Mouse (Mus musculus): ENCODE data around the gene Nrxn1. TPM values are rescaled to one million over a fixed set of nuclear protein-coding genes. Genes with fewer than 3 reads are reported as not detected.

Nrxn1 gene
- polyA plus RNA-seq, 1 experiment from 2014 or later = 2.1 TPM

DNA sequence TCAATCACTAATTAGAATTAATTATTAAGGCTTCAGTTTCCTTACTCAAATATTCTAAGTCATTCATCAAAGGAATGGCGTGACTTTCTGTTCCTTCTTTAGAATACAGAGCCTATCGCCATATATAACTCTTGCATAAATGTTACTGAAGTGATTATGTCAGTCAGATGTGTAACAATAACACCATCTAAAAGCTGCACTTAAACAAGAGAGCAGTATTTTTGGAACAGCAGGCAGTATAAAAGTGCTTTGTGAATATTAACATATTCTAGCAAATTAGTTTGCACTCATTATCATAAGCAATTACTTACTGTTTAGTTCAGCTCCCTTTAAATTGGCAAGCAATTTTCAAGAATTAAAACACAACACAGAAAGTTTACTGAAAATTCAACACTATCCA lies 716.3 kb downstream of the Nrxn1 start:
- Histone ChIP-seq H3K4me3 (ENCODE audit: low read length) (no peak overlapping the region), H3K4me1 (ENCODE audit: control insufficient read depth, insufficient read depth, low read length) (no peaks in the 10 kb centered on the region)
- 83% methylated on average over 2 of the region's 2 CpGs for WGBS

DNA sequence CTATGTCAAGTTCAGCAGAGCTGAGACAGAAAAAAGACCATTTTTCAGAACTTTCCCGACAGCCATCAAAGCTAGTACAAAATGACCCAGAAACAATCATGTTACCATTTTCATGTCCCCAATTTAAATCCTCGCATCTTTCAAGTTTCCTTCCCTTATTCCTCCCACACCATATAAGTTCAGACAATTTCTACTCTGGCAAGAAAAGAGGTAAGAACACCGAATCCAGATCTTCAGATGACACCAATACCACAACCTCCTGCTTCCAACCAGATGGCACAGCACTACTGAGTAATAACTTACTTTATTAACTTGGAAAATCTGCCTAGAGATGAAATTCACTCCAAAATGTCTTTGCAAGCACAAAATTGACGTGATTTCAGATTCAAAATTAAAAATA lies 730.7 kb downstream of the Nrxn1 start:
- no peaks in the 10 kb centered on the region for H3K9me3 ChIP-seq (ENCODE audit: control insufficient read depth, low read length)
- H3K36me3 ChIP-seq (ENCODE audit: control insufficient read depth, insufficient read depth, low read length) = no peaks in the 10 kb centered on the region
- no peak overlapping the region for H3K4me3 ChIP-seq (ENCODE audit: low read length)
- H3K4me1 ChIP-seq (ENCODE audit: control insufficient read depth, insufficient read depth, low read length) = no peaks in the 10 kb centered on the region
- H3K9ac ChIP-seq (ENCODE audit: low read depth, low read length) = no peak overlapping the region
- no peaks in the 10 kb centered on the region for H3K27me3 ChIP-seq (replicated peaks; ENCODE audit: control insufficient read depth, insufficient read depth, low read length)
- no peak overlapping the region for H3K4me2 ChIP-seq (ENCODE audit: low read depth, low read length)
- H3K27ac ChIP-seq (ENCODE audit: low read length) = no peak overlapping the region
- ATAC-seq = no peak
- 83% methylated on average over 4 of the region's 4 CpGs for WGBS

More for the DNA sequence above, 716.3 kb downstream of the Nrxn1 start:
- H3K9me3 ChIP-seq (ENCODE audit: control insufficient read depth, low read length) = no peaks in the 10 kb centered on the region
- ATAC-seq = no peak
- no peaks in the 10 kb centered on the region for H3K27me3 ChIP-seq (replicated peaks; ENCODE audit: control insufficient read depth, insufficient read depth, low read length)
- H3K4me2 ChIP-seq (ENCODE audit: low read depth, low read length) = no peak overlapping the region
- no peak overlapping the region for H3K9ac ChIP-seq (ENCODE audit: low read depth, low read length)
- H3K36me3 ChIP-seq (ENCODE audit: control insufficient read depth, insufficient read depth, low read length) = no peaks in the 10 kb centered on the region
- no peak overlapping the region for H3K27ac ChIP-seq (ENCODE audit: low read length)

DNA sequence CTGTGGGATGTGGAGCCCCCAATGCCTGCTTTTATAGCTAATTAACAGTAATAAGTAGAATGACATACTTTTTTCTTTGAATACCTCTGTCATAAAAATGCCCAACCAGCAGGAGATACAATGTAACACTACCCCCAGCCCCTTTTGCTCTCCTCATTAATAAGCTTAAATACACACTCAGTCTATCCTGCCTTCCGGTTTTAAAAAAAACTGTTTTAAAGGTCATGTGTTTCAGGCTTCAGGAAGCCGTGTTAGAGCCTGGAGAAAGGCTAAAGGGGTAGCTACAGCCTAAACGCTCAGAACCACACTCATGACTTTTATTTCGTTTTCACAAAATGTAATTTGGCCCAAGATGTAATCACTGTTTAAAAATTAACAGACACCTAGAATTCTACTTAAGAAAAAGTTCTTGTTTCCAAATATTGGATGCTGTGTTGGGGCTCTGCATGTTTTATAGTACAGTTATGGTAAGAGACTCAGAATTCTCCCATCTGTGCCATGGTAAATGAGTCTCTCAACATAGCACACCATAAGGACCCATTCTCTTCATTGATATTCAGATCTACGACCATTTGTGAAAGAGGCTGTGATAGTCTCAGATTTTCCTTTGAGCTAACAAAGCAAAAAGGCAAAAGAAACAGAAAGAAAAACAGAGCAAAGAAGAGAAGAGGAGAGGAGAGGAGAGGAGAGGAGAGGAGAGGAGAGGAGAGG lies 743.3 kb downstream of the Nrxn1 start:
- Histone ChIP-seq H3K9ac (ENCODE audit: low read depth, low read length) (no peak overlapping the region), H3K9me3 (ENCODE audit: control insufficient read depth, low read length) (no peaks in the 10 kb centered on the region), H3K4me1 (ENCODE audit: control insufficient read depth, insufficient read depth, low read length) (no peaks in the 10 kb centered on the region), H3K4me3 (ENCODE audit: low read length) (no peak overlapping the region), H3K36me3 (ENCODE audit: control insufficient read depth, insufficient read depth, low read length) (no peaks in the 10 kb centered on the region), H3K4me2 (ENCODE audit: low read depth, low read length) (no peak overlapping the region), H3K27me3 (replicated peaks; ENCODE audit: control insufficient read depth, insufficient read depth, low read length) (no peaks in the 10 kb centered on the region), H3K27ac (ENCODE audit: low read length) (no peak overlapping the region)
- no peak for ATAC-seq
- 68% methylated on average over 5 of the region's 5 CpGs for WGBS

DNA sequence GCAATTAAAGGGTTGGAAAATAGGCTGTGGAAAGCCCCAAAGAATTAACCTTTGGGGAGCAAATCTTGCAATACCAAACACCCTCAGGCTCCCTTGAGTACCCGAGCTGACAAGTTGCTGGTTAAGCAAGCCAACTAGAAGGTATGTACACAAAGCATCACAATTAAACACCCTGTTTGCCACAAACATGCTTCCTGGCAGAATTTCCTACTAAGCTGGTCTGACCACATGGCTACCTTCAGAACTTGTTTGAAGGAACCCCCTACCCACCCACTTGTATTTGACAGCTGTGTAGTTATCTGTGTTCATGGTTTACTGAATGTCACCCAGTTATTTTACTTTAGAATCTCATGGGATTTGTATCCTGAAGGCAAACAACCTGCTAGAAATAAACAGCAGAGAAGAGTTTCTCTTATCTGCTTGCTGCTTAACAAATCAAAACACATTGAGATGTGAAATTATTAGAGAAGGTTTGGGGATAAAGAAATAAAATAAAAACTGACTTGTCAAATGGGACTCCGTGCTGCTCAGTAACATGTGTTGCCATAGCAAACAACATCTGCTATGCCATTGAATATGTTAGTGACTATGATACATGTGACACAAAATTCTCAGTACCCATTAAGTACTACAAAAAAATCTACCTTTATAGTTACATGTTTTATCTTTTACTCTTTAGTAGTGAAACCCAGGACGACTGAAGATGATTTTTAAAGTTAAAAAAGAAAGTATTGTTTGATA lies 746.0 kb downstream of the Nrxn1 start:
- 57% methylated on average over 3 of the region's 3 CpGs for WGBS
- no peaks in the 10 kb centered on the region for H3K36me3 ChIP-seq (ENCODE audit: control insufficient read depth, insufficient read depth, low read length)
- H3K27me3 ChIP-seq (replicated peaks; ENCODE audit: control insufficient read depth, insufficient read depth, low read length) = no peaks in the 10 kb centered on the region
- no peaks in the 10 kb centered on the region for H3K9me3 ChIP-seq (ENCODE audit: control insufficient read depth, low read length)
- no peaks in the 10 kb centered on the region for H3K4me1 ChIP-seq (ENCODE audit: control insufficient read depth, insufficient read depth, low read length)
- H3K9ac ChIP-seq (ENCODE audit: low read depth, low read length) = no peak overlapping the region
- no peak for ATAC-seq
- H3K27ac ChIP-seq (ENCODE audit: low read length) = no peak overlapping the region
- no peak overlapping the region for H3K4me2 ChIP-seq (ENCODE audit: low read depth, low read length)
- H3K4me3 ChIP-seq (ENCODE audit: low read length) = no peak overlapping the region

DNA sequence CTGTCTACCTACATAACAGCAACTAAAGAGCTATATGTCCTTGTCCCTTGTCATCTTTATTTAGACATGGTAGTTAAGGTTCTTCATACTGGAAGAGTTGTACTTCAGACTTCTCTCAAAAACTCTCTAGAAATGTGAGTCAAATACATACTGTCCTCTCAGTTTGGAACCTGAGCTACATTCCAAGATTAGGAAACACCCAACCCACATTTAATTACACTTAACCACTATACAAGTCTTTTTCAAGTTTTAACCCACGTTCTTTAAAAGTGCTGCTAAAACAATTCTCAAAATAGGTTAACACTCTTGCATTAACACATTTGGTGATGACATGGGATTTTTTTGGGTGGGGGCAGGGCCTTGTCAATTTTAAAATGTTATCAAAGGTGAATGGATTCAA lies 759.4 kb downstream of the Nrxn1 start:
- Histone ChIP-seq H3K9me3 (ENCODE audit: control insufficient read depth, low read length) (no peaks in the 10 kb centered on the region), H3K4me3 (ENCODE audit: low read length) (no peak overlapping the region), H3K36me3 (ENCODE audit: control insufficient read depth, insufficient read depth, low read length) (no peaks in the 10 kb centered on the region), H3K4me1 (ENCODE audit: control insufficient read depth, insufficient read depth, low read length) (no peaks in the 10 kb centered on the region), H3K9ac (ENCODE audit: low read depth, low read length) (no peak overlapping the region), H3K4me2 (ENCODE audit: low read depth, low read length) (no peak overlapping the region), H3K27ac (ENCODE audit: low read length) (no peak overlapping the region), H3K27me3 (replicated peaks; ENCODE audit: control insufficient read depth, insufficient read depth, low read length) (no peaks in the 10 kb centered on the region)
- no peak for ATAC-seq
- 80% methylated on average over 1 of the region's 1 CpGs for WGBS

DNA sequence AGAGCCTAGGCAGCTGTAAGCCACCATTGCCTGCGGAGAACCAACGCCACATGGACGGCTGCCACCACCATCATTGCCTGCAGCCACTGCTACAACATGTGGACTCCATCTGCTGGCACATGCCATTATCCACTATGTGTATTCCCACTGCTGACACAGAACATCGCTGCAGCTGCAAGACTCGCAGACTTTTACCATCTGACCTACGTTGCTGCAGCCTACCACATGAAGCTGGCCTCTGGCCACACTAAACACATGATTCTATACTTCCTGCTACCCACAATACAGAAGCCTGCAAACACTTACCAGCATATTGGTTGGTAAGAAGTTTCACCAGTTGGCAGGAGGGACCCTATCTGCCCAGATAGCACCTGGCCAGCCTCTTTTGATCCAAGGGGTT lies 769.2 kb downstream of the Nrxn1 start:
- WGBS = 89% methylated on average over 6 of the region's 6 CpGs
- Histone ChIP-seq H3K27me3 (replicated peaks; ENCODE audit: control insufficient read depth, insufficient read depth, low read length) (no peaks in the 10 kb centered on the region), H3K4me3 (ENCODE audit: low read length) (no peak overlapping the region)

DNA sequence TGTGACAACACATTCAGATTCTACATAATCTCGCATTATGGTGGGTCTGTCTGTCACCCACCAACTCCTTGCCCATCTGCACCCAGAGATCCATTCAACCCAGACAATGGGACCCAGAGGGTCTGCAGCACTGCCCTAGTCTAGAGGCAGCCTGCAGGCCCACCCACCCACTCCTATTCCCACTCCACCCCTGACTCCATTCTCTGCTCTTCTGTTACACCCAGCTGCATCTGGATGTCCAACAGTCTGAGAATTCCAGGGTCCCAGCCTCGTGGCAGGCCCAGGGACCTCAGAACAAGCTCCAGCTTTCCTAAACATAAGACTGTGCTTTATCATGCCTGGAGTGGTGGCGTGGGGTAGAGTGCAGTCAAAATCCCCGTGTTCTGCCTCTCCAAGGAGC lies 820.6 kb downstream of the Nrxn1 start:
- H3K4me1 ChIP-seq (ENCODE audit: control insufficient read depth, insufficient read depth, low read length) = no peaks in the 10 kb centered on the region
- no peaks in the 10 kb centered on the region for H3K9me3 ChIP-seq (ENCODE audit: control insufficient read depth, low read length)
- H3K9ac ChIP-seq (ENCODE audit: low read depth, low read length) = no peak overlapping the region
- no peak overlapping the region for H3K4me2 ChIP-seq (ENCODE audit: low read depth, low read length)
- no peaks in the 10 kb centered on the region for H3K36me3 ChIP-seq (ENCODE audit: control insufficient read depth, insufficient read depth, low read length)
- no peak overlapping the region for H3K4me3 ChIP-seq (ENCODE audit: low read length)
- H3K27ac ChIP-seq (ENCODE audit: low read length) = no peak overlapping the region
- WGBS = 61% methylated on average over 4 of the region's 4 CpGs
- ATAC-seq = no peak
- no peaks in the 10 kb centered on the region for H3K27me3 ChIP-seq (replicated peaks; ENCODE audit: control insufficient read depth, insufficient read depth, low read length)

More for the DNA sequence above, 769.2 kb downstream of the Nrxn1 start:
- no peaks in the 10 kb centered on the region for H3K4me1 ChIP-seq (ENCODE audit: control insufficient read depth, insufficient read depth, low read length)
- H3K27ac ChIP-seq (ENCODE audit: low read length) = no peak overlapping the region
- ATAC-seq = no peak
- H3K36me3 ChIP-seq (ENCODE audit: control insufficient read depth, insufficient read depth, low read length) = no peaks in the 10 kb centered on the region
- H3K9me3 ChIP-seq (ENCODE audit: control insufficient read depth, low read length) = no peaks in the 10 kb centered on the region
- no peak overlapping the region for H3K4me2 ChIP-seq (ENCODE audit: low read depth, low read length)
- H3K9ac ChIP-seq (ENCODE audit: low read depth, low read length) = no peak overlapping the region

DNA sequence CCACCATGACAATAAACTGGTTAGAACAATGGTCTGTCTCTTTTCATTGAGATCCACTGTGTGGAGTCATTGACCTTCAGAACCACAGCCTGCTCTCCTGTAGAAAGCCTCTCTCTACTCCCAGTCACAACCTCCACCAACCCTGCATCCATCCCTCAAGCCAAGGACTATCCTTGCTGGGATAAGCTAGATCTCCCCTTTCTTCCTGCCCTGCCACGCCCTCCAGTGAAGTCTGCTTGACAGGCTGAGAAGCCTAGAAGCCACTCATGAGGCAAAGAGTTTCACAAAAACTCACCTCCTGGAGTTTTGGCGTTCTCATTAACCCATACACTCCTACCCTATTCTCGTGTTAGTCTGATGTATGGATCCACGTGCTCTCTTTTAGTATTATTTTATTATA lies 821.7 kb downstream of the Nrxn1 start:
- H3K4me1 ChIP-seq (ENCODE audit: control insufficient read depth, insufficient read depth, low read length) = no peaks in the 10 kb centered on the region
- no peaks in the 10 kb centered on the region for H3K36me3 ChIP-seq (ENCODE audit: control insufficient read depth, insufficient read depth, low read length)
- WGBS = 33% methylated on average over 4 of the region's 4 CpGs
- H3K27me3 ChIP-seq (replicated peaks; ENCODE audit: control insufficient read depth, insufficient read depth, low read length) = no peaks in the 10 kb centered on the region
- no peak for ATAC-seq
- H3K4me3 ChIP-seq (ENCODE audit: low read length) = no peak overlapping the region
- no peak overlapping the region for H3K27ac ChIP-seq (ENCODE audit: low read length)
- H3K9me3 ChIP-seq (ENCODE audit: control insufficient read depth, low read length) = no peaks in the 10 kb centered on the region
- H3K4me2 ChIP-seq (ENCODE audit: low read depth, low read length) = no peak overlapping the region
- H3K9ac ChIP-seq (ENCODE audit: low read depth, low read length) = no peak overlapping the region

DNA sequence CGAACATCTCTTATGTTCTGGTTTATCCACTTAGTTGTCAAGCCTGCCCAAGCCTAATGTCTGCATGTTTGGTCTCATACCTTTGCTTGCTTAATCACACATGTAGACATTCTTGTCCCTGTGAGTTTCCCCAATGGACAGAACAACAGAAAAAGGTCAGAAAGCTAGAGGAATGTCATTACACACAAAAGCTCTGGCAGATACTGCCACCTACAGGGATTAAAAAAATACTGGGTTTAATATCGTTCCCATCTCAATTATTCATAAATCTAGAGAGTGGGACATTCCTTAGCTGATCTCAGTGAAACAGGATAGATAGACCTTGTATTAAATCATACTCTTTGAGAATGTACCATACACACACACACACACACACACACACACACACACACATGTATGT lies 823.7 kb downstream of the Nrxn1 start:
- H3K9ac ChIP-seq (ENCODE audit: low read depth, low read length) = no peak overlapping the region
- H3K4me1 ChIP-seq (ENCODE audit: control insufficient read depth, insufficient read depth, low read length) = no peaks in the 10 kb centered on the region
- no peak overlapping the region for H3K4me3 ChIP-seq (ENCODE audit: low read length)
- no peak overlapping the region for H3K27ac ChIP-seq (ENCODE audit: low read length)
- ATAC-seq = no peak
- no peaks in the 10 kb centered on the region for H3K9me3 ChIP-seq (ENCODE audit: control insufficient read depth, low read length)
- H3K36me3 ChIP-seq (ENCODE audit: control insufficient read depth, insufficient read depth, low read length) = no peaks in the 10 kb centered on the region
- 79% methylated on average over 2 of the region's 2 CpGs for WGBS
- H3K27me3 ChIP-seq (replicated peaks; ENCODE audit: control insufficient read depth, insufficient read depth, low read length) = no peaks in the 10 kb centered on the region
- H3K4me2 ChIP-seq (ENCODE audit: low read depth, low read length) = no peak overlapping the region

All from intestine, embryonic 16.5 days (tissue).